Mouse (Mus musculus): ENCODE measurements around the gene Slc31a1.

- TF ChIP-seq POLR2A (IDR thresholded peaks at IDR 0.05; ENCODE audit: borderline replicate concordance, extremely low read depth, low read depth, low read length) (no peak), CTCF (IDR thresholded peaks at IDR 0.05; ENCODE audit: insufficient read depth, low read length) (no peak)
Measured at GRCm38 (mm10) chr4:62409615-62410014, 49.1 kb downstream of the Slc31a1 start.

Data from lung, adult 2 months (tissue).